Mouse (Mus musculus) frontal cortex, postnatal 10 days (tissue): Measurements from ENCODE around the gene Rpl3l.
"Not testable (repeated sequence)": the region's sequence is repeated elsewhere in the genome, so short reads cannot be mapped to it uniquely, and the experiment has no call there.

Experiments used
- DNase-seq, 2 experiments: peaks; one replicate each; pipeline ENCODE4 v3.0.0; 2022; ENCODE audit warnings: low spot score in 2 of 2, mixed read lengths in 1 of 2

The Rpl3l gene

DNA sequence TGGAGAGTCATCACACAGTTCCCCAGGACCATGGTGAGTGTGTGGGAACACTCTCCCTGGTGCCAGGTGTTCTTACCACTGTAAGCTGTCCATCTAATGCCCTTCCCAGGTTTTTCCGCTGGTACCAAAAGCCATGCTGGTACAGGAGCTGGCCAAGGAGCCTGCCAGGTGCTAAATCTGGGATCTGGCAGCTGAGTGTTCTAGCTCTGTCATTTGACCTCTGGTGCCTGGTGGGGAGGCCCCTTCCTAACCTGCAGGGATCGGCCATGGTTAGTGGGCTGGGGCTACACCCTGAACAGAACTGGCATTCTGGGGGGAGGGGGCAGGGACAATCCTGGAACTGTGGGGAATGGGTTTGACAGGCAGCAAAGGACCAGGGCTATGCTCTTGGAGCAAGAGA, at the start of gene Rpl3l:
Gene Rpl3l (plus strand): TSS at position 203 of the 400 bp plus-strand sequence.
- no peak for DNase-seq

DNA sequence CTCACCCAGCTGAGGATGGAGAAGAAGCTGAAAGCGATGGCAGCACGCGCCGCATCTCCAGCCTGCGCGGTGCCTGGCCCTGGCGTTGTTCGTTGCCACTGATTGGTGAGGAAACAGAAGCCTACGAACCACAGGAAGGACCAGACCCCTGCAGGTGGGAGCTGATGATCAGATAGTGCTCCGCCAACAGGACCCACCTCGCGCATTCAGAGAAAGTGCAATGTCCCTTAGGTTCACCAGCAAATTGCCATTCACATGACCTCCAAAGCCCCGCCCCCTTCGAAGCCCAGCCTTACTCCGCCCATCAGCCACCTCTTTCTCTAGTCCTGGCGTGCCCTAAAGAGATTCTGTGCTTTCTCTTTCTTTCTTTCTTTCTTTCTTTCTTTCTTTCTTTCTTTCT, 41.1 kb upstream of the Rpl3l start:
- DNase-seq: no peak

GRCm38 (mm10) chr17:24687146-24687595, 40.4 kb upstream of the Rpl3l start:
- DNase-seq: no peak

DNA sequence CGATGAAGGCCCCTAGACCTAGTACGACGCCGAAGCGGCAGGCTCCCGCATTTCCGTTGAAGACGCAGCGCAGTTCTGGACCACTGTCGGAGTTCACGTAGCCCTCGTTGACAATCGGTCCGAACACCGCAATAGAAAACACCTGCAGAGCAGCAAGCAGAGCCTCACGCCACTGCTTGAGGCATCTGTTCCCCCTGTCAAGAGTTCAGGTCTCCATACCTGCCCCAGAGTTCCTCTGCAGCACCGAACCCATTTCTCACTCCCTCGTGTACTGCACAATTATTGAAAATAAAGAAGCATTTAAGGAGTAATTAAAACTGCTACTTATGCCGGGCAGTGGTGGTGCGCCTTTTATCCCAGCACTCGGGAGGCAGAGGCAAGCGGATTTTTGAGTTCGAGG, 40.0 kb upstream of the Rpl3l start:
- DNase-seq: no peak

- peak in 1 of 2 experiments; percentile 53 for DNase-seq
Observed at GRCm38 (mm10) chr17:24689251-24690081, 38.2 kb upstream of the Rpl3l start, which contains the start of gene Syngr3. TSS of gene Syngr3 (minus strand) at chr17:24689955.

DNA sequence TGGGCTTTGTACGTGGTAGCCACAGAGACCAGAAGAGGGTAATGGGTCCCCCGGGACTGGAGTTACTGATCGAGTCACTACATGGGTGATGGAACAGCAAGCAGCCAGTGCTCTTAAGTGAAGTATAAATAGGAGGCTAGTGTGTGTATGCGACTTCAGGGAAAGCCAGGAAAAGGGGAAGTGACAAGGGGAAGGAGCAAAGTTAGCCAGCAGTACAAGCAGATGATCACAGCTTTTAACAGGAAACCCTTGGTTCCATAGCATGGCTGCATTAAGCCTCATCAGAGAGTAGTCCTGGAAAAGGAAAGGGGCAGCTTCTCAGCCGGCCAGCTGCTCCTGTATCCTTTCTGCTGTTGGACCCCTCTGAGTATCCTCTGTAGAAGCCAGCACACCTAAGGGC, 35.2 kb upstream of the Rpl3l start:
- no peak for DNase-seq

GRCm38 (mm10) chr17:24695326-24696010, 32.2 kb upstream of the Rpl3l start:
- DNase-seq: no peak

DNA sequence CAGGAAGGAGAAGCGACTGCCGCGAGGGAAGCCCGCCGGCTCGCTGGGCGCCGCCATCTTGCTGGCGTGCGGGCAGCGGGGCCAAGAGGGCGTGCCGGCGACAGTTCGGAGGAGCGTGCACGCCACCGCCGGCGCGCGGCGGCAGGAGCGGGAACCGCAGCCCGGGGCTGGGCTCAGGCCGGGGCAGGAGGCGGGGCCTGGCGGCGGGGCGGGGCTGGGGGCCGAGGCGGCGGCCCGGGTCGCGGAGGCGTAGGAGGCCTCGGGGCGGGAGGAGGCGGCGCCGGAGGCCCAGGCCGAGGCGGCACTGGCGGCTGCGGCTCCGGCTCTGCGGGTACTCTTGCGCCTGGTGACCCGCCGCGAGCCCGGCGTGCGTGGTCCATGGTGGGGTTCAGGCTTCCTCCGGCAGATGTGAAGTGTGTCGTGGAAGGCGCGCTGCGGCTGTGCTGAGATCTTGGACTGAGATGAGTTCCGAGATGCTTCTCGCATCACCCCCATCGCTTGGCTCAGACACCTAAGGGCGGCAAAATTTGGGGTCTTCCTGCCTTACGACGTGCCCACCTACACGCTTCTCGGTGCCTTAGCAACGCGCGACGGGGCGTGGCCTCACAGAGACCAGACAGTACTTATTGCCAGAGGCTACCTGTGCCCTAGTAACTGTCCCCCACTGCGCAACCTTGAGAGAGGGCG, 31.5 kb upstream of the Rpl3l start, which contains the start of the genes Gfer and Noxo1:
Gene Gfer (minus strand): TSS at position 146 of the 687 bp plus-strand sequence.
Gene Noxo1 (plus strand): TSS at position 224 of the 687 bp plus-strand sequence.
- DNase-seq: peak; percentile 67 to 86

DNA sequence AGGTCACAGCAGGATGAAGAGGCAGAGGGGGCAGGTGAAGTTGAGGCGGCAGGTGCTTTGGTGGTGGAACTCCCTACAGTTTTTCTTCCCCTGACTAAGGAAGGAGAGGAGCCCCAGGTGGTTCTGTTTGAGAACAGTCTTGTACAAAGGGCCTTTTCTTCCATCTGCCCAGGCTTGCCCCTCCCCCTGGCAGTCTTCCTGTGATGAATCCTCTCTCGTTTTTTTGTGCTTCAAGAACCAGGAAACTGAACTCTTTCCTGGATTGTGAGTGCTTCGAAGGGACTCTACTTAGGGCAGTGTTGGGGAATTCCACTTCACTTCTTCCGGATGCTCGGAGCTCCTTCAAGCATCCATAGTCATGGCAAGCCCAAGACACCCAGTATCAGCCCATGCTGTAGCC, 29.6 kb upstream of the Rpl3l start:
- no peak for DNase-seq

DNA sequence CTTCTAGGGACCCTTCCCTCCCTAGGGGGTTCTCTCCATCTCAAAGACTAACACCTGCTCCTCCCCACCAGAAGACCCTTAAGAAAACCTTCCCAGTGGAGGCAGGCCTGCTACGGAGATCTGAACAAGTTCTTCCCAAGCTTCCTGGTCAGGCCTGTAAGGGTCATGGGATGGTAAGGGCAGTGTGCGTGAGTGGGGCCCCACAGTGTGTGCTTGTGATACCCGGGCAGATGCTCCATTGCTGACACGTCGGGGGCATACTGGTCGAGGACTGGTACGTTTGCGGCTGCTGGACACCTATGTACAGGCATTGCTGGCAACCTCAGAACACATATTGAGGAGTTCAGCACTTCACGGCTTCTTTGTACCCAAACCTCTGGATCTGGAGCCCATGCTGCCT, 28.9 kb upstream of the Rpl3l start:
- DNase-seq: no peak

GRCm38 (mm10) chr17:24699473-24699872, 28.1 kb upstream of the Rpl3l start:
- DNase-seq: no peak

DNA sequence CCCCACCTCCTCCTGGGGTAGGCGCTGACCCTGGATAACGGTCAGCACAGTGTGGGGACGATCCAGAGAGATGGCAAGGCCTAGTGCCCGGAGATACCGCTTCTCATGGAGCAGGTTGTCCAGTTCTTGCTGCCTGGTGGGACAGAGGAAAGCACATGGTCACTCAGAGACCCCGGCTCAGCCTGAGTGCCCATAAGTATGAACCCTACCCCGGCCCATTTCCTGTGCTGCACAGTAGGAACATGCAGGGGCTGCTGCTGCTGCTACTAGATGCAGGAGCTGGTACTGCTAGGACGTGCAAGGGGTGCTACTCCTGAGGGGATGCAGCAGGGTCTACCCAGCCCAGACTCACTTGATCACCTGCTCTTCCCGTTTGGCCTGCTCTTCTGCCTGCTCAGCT, 26.4 kb upstream of the Rpl3l start:
- no peak for DNase-seq

DNA sequence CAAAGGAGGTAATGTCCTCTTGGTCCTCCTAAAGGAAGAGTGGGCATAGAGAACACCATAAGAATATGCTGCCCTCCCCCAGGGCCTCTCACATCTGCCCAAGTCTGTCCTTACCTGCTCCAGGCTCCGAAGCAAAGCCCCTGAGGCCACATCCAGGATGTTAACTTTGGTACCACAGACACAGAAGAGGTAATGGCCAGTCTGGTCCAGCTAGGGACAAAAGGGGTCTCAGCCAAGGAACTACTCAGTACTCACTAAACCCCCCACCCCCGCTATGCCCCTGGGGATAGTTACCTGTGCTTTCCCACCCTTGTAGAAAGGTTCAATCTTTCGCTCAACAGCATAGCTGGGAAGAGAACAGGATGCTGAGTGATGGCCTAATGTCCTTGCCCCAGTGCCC, 21.8 kb upstream of the Rpl3l start:
- DNase-seq: no peak

DNA sequence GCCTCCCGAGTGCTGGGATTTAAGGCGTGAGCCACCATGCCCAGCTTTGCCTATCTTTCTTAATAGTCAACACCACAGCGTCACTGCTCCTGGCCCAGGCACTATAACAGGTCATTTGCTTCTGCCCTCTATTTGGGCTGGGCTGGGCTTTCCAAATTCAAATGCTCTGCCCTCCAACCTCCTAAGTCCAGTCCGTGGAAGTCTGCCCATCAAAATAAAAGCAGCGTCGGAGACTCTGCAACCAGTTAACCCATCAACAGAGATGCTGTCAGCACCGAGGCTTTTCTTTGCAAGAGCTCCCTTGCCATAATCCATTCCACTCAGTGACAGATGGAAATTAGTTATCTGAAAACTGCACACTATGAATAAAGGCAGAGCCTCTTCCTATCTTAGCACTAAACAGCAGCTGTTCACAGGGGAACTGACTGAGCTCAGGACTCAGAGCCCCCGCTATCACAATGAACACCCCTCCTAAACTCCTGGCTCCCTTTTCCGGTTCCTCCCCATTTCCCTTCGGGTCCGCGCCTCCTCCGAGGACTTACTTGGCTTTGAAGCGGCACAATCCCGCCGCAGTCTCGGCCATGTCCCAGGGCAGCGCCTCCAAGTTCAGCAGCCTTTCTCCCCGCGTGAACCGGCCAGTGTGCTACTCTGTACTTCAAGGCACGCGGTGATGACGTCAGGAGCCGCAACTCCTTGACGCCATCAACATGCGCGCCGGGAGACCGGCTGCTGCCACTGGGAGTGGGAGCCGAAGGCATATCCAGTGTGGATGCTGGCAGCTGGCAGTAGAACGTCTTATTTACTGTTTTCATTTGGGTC, 20.4 kb upstream of the Rpl3l start, which contains the start of gene Tbl3:
Gene Tbl3 (minus strand): TSS at position 679 of the 819 bp plus-strand sequence.
- DNase-seq: peak; percentile 88 to 94

- DNase-seq: no peak
Observed at GRCm38 (mm10) chr17:24707801-24708425, 19.7 kb upstream of the Rpl3l start.

DNA sequence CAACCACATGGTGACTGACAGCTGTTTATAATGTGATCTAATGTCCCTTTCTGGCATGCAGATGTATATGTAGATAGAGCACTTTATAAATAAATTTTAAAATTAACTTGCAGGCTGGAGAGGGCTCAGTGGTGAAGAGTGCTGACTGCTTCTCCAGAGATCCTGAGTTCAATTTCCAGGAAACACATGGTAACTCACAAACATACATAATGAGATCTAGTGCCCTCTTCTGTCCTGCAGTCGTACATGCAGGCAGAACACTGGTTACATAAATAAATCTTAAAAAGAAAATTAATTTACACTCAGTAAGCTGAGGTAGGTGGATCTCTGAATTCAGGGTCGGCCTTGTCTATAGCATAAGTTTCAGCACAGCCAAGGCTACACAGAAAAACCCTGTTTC, 19.0 kb upstream of the Rpl3l start:
- no peak for DNase-seq

- no peak for DNase-seq
Observed at GRCm38 (mm10) chr17:24715556-24715955, 12.1 kb upstream of the Rpl3l start.

DNA sequence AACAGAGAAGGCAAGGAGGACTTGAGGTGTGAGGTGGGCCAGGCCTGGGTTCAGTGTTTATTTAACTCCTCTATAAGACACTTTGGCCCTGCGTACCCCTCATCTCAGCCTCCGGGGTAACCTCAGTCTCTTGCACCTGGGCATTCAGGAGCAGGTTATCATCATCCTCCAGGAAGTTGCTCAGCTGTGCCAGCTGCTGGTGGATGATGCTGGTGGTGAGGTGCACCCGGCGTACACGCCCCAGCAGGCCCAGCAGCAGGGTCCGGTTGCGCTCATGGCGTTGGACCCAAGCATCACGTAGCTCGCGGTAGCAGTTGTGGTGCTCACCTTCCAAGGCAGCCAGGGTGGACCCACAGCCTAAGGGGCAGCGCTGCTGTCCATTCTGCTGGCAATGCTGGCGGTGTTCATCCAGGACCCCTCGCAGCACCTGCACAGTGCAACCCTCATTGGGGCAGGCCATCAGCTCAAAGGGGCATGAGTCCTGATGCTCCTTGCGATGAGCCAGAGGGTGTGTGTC, 11.4 kb upstream of the Rpl3l start:
- peak in 1 of 2 experiments; percentile 5 for DNase-seq

DNA sequence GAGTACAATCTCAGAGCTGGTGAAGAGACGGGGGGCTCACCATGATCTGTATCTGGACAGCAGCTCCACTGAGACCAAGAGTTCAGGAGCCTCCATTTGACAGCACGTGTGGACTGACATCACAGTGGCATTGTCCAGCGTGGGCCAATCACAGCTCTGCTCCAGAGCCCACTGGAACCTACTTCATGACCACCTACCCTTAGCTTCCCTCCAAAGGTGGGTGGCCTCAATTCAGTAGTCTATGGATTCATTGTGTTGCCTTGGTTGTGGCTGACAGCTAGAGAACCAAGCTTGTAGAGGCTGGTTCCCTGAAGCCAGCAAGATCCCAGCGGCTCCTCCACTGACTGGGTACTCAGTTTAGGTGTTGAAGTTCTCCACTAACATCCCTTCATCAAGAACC, 9.7 kb upstream of the Rpl3l start, which contains the start of the genes Rnf151 and Rps2:
Gene Rnf151 (minus strand): TSS at position 121 of the 400 bp plus-strand sequence.
Gene Rps2 (plus strand): TSS at position 174 of the 400 bp plus-strand sequence.
- peak in 1 of 2 experiments; percentile 5 for DNase-seq

DNA sequence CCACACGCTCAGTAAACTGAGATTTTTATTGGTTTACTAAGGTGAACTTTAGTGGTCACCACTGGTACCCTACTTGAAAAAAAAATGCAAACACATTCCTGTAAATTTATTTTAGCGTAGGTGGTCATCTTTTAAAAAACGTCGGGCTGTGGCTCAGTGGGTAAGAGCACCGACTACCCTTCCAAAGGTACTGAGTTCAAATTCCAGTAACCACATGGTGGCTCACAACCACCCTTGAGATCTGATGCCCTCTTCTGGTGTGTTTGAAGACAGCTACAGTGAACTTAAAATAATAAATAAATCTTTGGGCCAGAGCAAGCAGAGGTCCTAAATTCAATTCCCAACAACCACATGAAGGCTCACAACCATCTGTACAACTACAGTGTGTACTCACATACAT, 8.7 kb upstream of the Rpl3l start:
- DNase-seq: not testable (repeated sequence)
